20 mouse cellular contexts compared by ENCODE assay signal in genomic region chr11:85956422-85956821, GRCm38 (mm10).
"Had no signal": no experiment of that assay in that cellular context is flagged by ENCODE, and none has a peak within 500 bp of the region (broad histone marks: within the 10 kb centered on the region; RNA-seq: fewer than 3 reads in every experiment).

No protein-coding gene starts in this region.

- H3K4me1 ChIP-seq: heart, embryonic 13.5 days; heart, embryonic 15.5 days; hindbrain, embryonic 13.5 days; hindbrain, embryonic 15.5 days had no signal

- H3K4me2 ChIP-seq: heart, embryonic 11.5 days; heart, embryonic 13.5 days; heart, embryonic 15.5 days; hindbrain, embryonic 13.5 days; hindbrain, embryonic 15.5 days; kidney, embryonic 15.5 days; limb, embryonic 12.5 days; liver, embryonic 13.5 days had no signal

- ATAC-seq: hindbrain, postnatal 0 days; intestine, embryonic 16.5 days had no signal

- H3K36me3 ChIP-seq: heart, embryonic 13.5 days; heart, embryonic 15.5 days; hindbrain, embryonic 13.5 days; hindbrain, embryonic 15.5 days; kidney, embryonic 15.5 days; limb, embryonic 12.5 days; liver, embryonic 13.5 days had no signal

- H3K27ac ChIP-seq: gastrocnemius, adult 2 months; heart, embryonic 13.5 days; heart, embryonic 15.5 days; hindbrain, embryonic 13.5 days; hindbrain, embryonic 15.5 days; hindbrain, postnatal 0 days; kidney, embryonic 15.5 days; kidney, postnatal 0 days; left cerebral cortex, adult 2 months; limb, embryonic 12.5 days; liver, embryonic 13.5 days had no signal

- H3K4me3 ChIP-seq: gastrocnemius, adult 2 months; heart, embryonic 13.5 days; heart, embryonic 15.5 days; hindbrain, embryonic 13.5 days; hindbrain, embryonic 15.5 days; kidney, embryonic 15.5 days; left cerebral cortex, adult 2 months; limb, embryonic 12.5 days; liver, embryonic 13.5 days had no signal

- DNase-seq: gastrocnemius, adult 2 months; gastrocnemius, postnatal 10 days; gastrocnemius, postnatal 25 days; heart, adult 18-20 months; heart, postnatal 14 days; heart, postnatal 36 days; layer of hippocampus, adult 9-11 months; left cerebral cortex, postnatal 4 days; liver, embryonic 13.5 days had no signal

- H3K9ac ChIP-seq: heart, embryonic 13.5 days; heart, embryonic 15.5 days; hindbrain, embryonic 13.5 days; hindbrain, embryonic 15.5 days; kidney, embryonic 15.5 days; limb, embryonic 12.5 days; liver, embryonic 13.5 days had no signal

- H3K27me3 ChIP-seq: heart, embryonic 15.5 days; hindbrain, embryonic 15.5 days; limb, embryonic 12.5 days; liver, embryonic 13.5 days had no signal

- H3K9me3 ChIP-seq: heart, embryonic 13.5 days; heart, embryonic 15.5 days; hindbrain, embryonic 13.5 days; hindbrain, embryonic 15.5 days; kidney, embryonic 15.5 days; limb, embryonic 12.5 days; liver, embryonic 13.5 days had no signal
